Mouse (Mus musculus) liver, embryonic 11.5 days (tissue): Measurements from ENCODE around the gene Actr1a. TPM values are rescaled to one million over a fixed set of nuclear protein-coding genes. Genes with fewer than 3 reads are reported as not detected.

Source experiments
- ATAC-seq: fragments of 200-750 bp; cut with Nextera tagmentation; replicated peaks from 2 replicates; pipeline ENCODE4 v1.8.0; 2017; ENCODE audit warnings: moderate number of reproducible peaks, mild to moderate bottlenecking, moderate TSS enrichment, moderate library complexity; ENCODE audit not compliant: low FRiP score
- DNase-seq: peaks from one replicate; pipeline ENCODE4 v3.0.0-alpha.2; 2017; ENCODE audit warnings: low spot score
- H3K27ac ChIP-seq: fragments of 300-500 bp; sonication (generic); 2 replicates; pipeline ENCODE4 v1.5.1; 2014; ENCODE audit warnings: mild to moderate bottlenecking, low read depth, low read length, control low read depth
- H3K27me3 ChIP-seq: fragments of 300-500 bp; sonication (generic); replicated peaks from 2 replicates; pipeline ENCODE4 v1.6.1; 2014; ENCODE audit warnings: low read length, mixed read lengths; ENCODE audit not compliant: control insufficient read depth, insufficient read depth
- H3K36me3 ChIP-seq: fragments of 300-500 bp; sonication (generic); 2 replicates; pipeline ENCODE4 v1.6.1; 2014; ENCODE audit warnings: mild to moderate bottlenecking, low read length, moderate library complexity, mixed read lengths; ENCODE audit not compliant: control insufficient read depth, insufficient read depth
- H3K4me1 ChIP-seq: fragments of 300-500 bp; sonication (generic); replicated peaks from 2 replicates; pipeline ENCODE4 v1.6.1; 2014; ENCODE audit warnings: low read length, mixed read lengths; ENCODE audit not compliant: control insufficient read depth, insufficient read depth
- H3K4me2 ChIP-seq: fragments of 300-500 bp; sonication (generic); 2 replicates; pipeline ENCODE4 v1.6.1; 2014; ENCODE audit warnings: mild to moderate bottlenecking, control low read depth, moderate library complexity
- H3K4me3 ChIP-seq: fragments of 300-500 bp; sonication (generic); 2 replicates; pipeline ENCODE4 v1.5.1; 2014; ENCODE audit warnings: low read depth, low read length, control low read depth
- H3K9ac ChIP-seq: fragments of 300-500 bp; sonication (generic); 2 replicates; pipeline ENCODE4 v1.6.1; 2014; ENCODE audit warnings: low read depth, low read length, control low read depth
- H3K9me3 ChIP-seq: fragments of 300-500 bp; sonication (generic); 2 replicates; pipeline ENCODE4 v1.6.1; 2016; ENCODE audit warnings: low read length, inconsistent platforms, mixed read lengths; ENCODE audit not compliant: control insufficient read depth
- WGBS: fragments of 180-500 bp; shearing (Covaris S2); extraction: QIAGEN DNeasy Blood & Tissue Kit; methylation state at CpG from one replicate; pipeline ENCODE4 v1.1.7; 2014; 5-methylcytosine and 5-hydroxymethylcytosine counted together
- microRNA counts: library from miRNA; unstranded; fragments of <30 nt; microRNA quantifications from one replicate; lab custom pipeline; 2015
- microRNA-seq: library from miRNA; unstranded; fragments of <30 nt; microRNA quantifications from one replicate; pipeline ENCODE4, GENCODE M21; 2017; ENCODE audit warnings: borderline number of aligned reads
- polyA plus RNA-seq: library from polyadenylated mRNA; unstranded; fragments of >200 nt; fragmentation: Nextera tagmentation; extraction: Ambion mirVana; gene quantifications from 2 replicates; pipeline ENCODE4 v1.2.1, GENCODE M21; 2014

The Actr1a gene
- polyA plus RNA-seq, 1 experiment from 2014 or later, result 90.6 TPM

GRCm38 (mm10) chr19:46329951-46330350, 65.6 kb downstream of the Actr1a start:
- H3K4me3 ChIP-seq, result 0 out of 2 replicates have a peak overlapping the region, but pooled peaks have one; percentile 7
- 6% methylated on average over 16 of the region's 16 CpGs for WGBS
- no peak overlapping the region for H3K27ac ChIP-seq
- peaks cover 31% of the 10 kb centered on the region for H3K27me3 ChIP-seq
- no peak overlapping the region for H3K9ac ChIP-seq
- H3K9me3 ChIP-seq, result no peaks in the 10 kb centered on the region
- DNase-seq (peak; percentile 80), ATAC-seq (peak; percentile 59)
- peak overlapping the region; percentile 100 for H3K4me2 ChIP-seq
- H3K4me1 ChIP-seq, result peaks cover 26% of the 10 kb centered on the region
- H3K36me3 ChIP-seq, result peaks cover 4% of the 10 kb centered on the region; the same call in 1 of the 2 replicates

- Histone ChIP-seq H3K4me3 (peak overlapping the region; percentile 72), H3K4me2 (peak overlapping the region; percentile 100), H3K27ac (no peak overlapping the region), H3K36me3 (peaks cover 4% of the 10 kb centered on the region; the same call in 1 of the 2 replicates), H3K9ac (peak overlapping the region; percentile 63), H3K27me3 (peaks cover 39% of the 10 kb centered on the region), H3K9me3 (no peaks in the 10 kb centered on the region), H3K4me1 (peaks cover 26% of the 10 kb centered on the region)
- 0 out of 2 replicates have a peak, but pooled peaks have one; percentile 1 for ATAC-seq
- no peak for DNase-seq
- WGBS, result 3% methylated on average over 54 of the region's 54 CpGs
These were observed 66.4 kb downstream of the Actr1a start for GRCm38 (mm10) chr19:46329031-46329641.

- H3K27me3 ChIP-seq, result peaks cover 47% of the 10 kb centered on the region
- no peaks in the 10 kb centered on the region for H3K9me3 ChIP-seq
- DNase-seq, result peak; percentile 91
- WGBS, result under 1% methylated on average over 79 of the region's 81 CpGs
- peak within 1 kb of the TSS; percentile 63 for H3K9ac ChIP-seq
- peak within 1 kb of the TSS; percentile 72 for H3K4me3 ChIP-seq
- peak; percentile 89 for ATAC-seq
- H3K36me3 ChIP-seq, result peaks cover 4% of the 10 kb centered on the region; the same call in 1 of the 2 replicates
- H3K4me1 ChIP-seq, result peaks cover 26% of the 10 kb centered on the region
- H3K4me2 ChIP-seq, result peak within 1 kb of the TSS; percentile 100
- H3K27ac ChIP-seq, result peak within 1 kb of the TSS; percentile 49
These were observed 67.2 kb downstream of the Actr1a start, which contains the start of gene Fbxl15 for GRCm38 (mm10) chr19:46328081-46329030. TSS of gene Fbxl15 (plus strand) at chr19:46328184.

- Histone ChIP-seq H3K4me1 (peaks cover 26% of the 10 kb centered on the region), H3K4me3 (peak overlapping the region; percentile 72), H3K27ac (0 out of 2 replicates have a peak overlapping the region, but pooled peaks have one; percentile 49), H3K9me3 (no peaks in the 10 kb centered on the region), H3K36me3 (peaks cover 4% of the 10 kb centered on the region; the same call in 1 of the 2 replicates), H3K4me2 (peak overlapping the region; percentile 100), H3K27me3 (peaks cover 54% of the 10 kb centered on the region), H3K9ac (peak overlapping the region; percentile 63; the same call in 1 of the 2 replicates)
- WGBS, result 25% methylated on average over 14 of the region's 14 CpGs
- ATAC-seq (no peak), DNase-seq (no peak)
These were observed 68.0 kb downstream of the Actr1a start for GRCm38 (mm10) chr19:46327531-46328064.

MicroRNA genes within 50 kb of the gene (microRNA counts, 519-probe panel; counts per million panel counts)
- not detected for microRNA mmu-miR-146b (lab: Ali Mortazavi, UCI)

Small RNA genes lying within 50 kb of the gene (microRNA-seq; reads per million reads assigned to microRNA genes)
- not detected for gene Mir146b

Other genes with a start within 250 kb of the Actr1a start
- 0.47 and 0.55 TPM in 2 replicates for gene Pitx3, start 247.4 kb downstream of the Actr1a start, polyA plus RNA-seq
- gene Gbf1, start 243.2 kb downstream of the Actr1a start, polyA plus RNA-seq, result 30.8 and 31.1 TPM in 2 replicates
- 6.0 and 6.6 TPM in 2 replicates for gene Nfkb2, start 91.4 kb downstream of the Actr1a start, polyA plus RNA-seq
- 11.9 and 12.4 TPM in 2 replicates for gene Psd, start 68.6 kb downstream of the Actr1a start, polyA plus RNA-seq
- gene Fbxl15, start 67.6 kb downstream of the Actr1a start, polyA plus RNA-seq, result 15.7 and 16.4 TPM in 2 replicates
- gene Cuedc2, start 57.0 kb downstream of the Actr1a start, polyA plus RNA-seq, result 151 and 153 TPM in 2 replicates
- 21.9 and 25.4 TPM in 2 replicates for gene Mfsd13a, start 54.6 kb downstream of the Actr1a start, polyA plus RNA-seq
- gene 2310034G01Rik, start 45.4 kb downstream of the Actr1a start, polyA plus RNA-seq, result 0.87 and 1.5 TPM in 2 replicates
- gene Sufu, start 1.1 kb upstream of the Actr1a start, polyA plus RNA-seq, result 22.8 and 24.7 TPM in 2 replicates
- gene Trim8, start 106.0 kb upstream of the Actr1a start, polyA plus RNA-seq, result 22.9 and 24.1 TPM in 2 replicates
- gene Arl3, start 177.4 kb upstream of the Actr1a start, polyA plus RNA-seq, result 42.6 and 50.5 TPM in 2 replicates
- gene Sfxn2, start 177.6 kb upstream of the Actr1a start, polyA plus RNA-seq, result 24.7 and 26.2 TPM in 2 replicates
- 36.6 and 40.7 TPM in 2 replicates for gene Wbp1l, start 203.3 kb upstream of the Actr1a start, polyA plus RNA-seq